Mouse (Mus musculus): ENCODE data around the gene Olfr43. TPM values are rescaled to one million over a fixed set of nuclear protein-coding genes. Genes with fewer than 3 reads are reported as not detected.

Olfr43 gene
- polyA plus RNA-seq (2015; fragmentation: Nextera tagmentation; extraction: Ambion mirVana) = not detected in 2 replicates

GRCm38 (mm10) chr11:74211279-74211678 is at the start of gene Olfr43:
Gene Olfr43 (minus strand): TSS chr11:74211379.
- peaks cover 8% of the 10 kb centered on the region for H3K9me3 ChIP-seq (replicated peaks; ENCODE audit: control insufficient read depth, low read length, poor library complexity, severe bottlenecking)
- no peak within 1 kb of the TSS for H3K4me2 ChIP-seq (ENCODE audit: low read length)
- ATAC-seq = no peak
- H3K4me3 ChIP-seq (ENCODE audit: low read depth, low read length) = no peak within 1 kb of the TSS
- no peaks in the 10 kb centered on the region for H3K27me3 ChIP-seq (ENCODE audit: control insufficient read depth, insufficient read depth, low read depth, low read length)
- no peak within 1 kb of the TSS for H3K27ac ChIP-seq (ENCODE audit: low read length)
- H3K9ac ChIP-seq (ENCODE audit: low read depth, low read length) = no peak within 1 kb of the TSS
- no peaks in the 10 kb centered on the region for H3K4me1 ChIP-seq (ENCODE audit: control insufficient read depth, insufficient read depth, low read length)
- H3K36me3 ChIP-seq (ENCODE audit: control insufficient read depth, insufficient read depth, low read length) = no peaks in the 10 kb centered on the region
- 68% methylated on average over 1 of the region's 1 CpGs for WGBS

DNA sequence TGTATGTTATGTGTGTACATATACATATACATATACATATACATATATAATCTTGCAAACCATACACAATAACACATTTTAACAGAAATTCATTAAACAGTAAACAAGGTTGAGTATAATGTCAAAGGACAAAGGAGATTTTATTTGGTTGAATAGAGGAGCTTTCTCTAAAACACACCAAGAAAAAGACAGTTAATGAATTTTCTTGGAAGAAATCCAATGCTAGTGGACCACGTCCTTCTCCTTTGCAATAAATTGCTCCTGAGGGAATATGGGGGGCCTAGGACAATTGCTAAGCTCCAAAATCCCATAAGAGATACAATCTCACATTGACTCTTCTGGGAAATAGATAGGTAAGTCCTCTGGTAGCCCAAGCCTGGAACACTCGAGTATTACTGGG is 48.3 kb upstream of the Olfr43 start, which contains the start of gene Olfr406:
TSS of gene Olfr406 (plus strand) at position 301 of the 400 bp plus-strand sequence.
- 49% methylated on average over 2 of the region's 2 CpGs for WGBS
- Histone ChIP-seq H3K4me2 (ENCODE audit: low read length) (no peak within 1 kb of the TSS), H3K36me3 (ENCODE audit: control insufficient read depth, insufficient read depth, low read length) (no peaks in the 10 kb centered on the region), H3K4me3 (ENCODE audit: low read depth, low read length) (no peak within 1 kb of the TSS), H3K9ac (ENCODE audit: low read depth, low read length) (no peak within 1 kb of the TSS), H3K27me3 (ENCODE audit: control insufficient read depth, insufficient read depth, low read depth, low read length) (no peaks in the 10 kb centered on the region), H3K9me3 (replicated peaks; ENCODE audit: control insufficient read depth, low read length, poor library complexity, severe bottlenecking) (no peaks in the 10 kb centered on the region; the same call in 1 of the 2 replicates), H3K4me1 (ENCODE audit: control insufficient read depth, insufficient read depth, low read length) (no peaks in the 10 kb centered on the region), H3K27ac (ENCODE audit: low read length) (no peak within 1 kb of the TSS)
- no peak for ATAC-seq

GRCm38 (mm10) chr11:74241201-74241600 is 30.0 kb upstream of the Olfr43 start:
- ATAC-seq = no peak
- H3K4me3 ChIP-seq (ENCODE audit: low read depth, low read length) = no peak overlapping the region
- H3K4me2 ChIP-seq (ENCODE audit: low read length) = no peak overlapping the region
- no peak overlapping the region for H3K9ac ChIP-seq (ENCODE audit: low read depth, low read length)
- no peaks in the 10 kb centered on the region for H3K36me3 ChIP-seq (ENCODE audit: control insufficient read depth, insufficient read depth, low read length)
- H3K27ac ChIP-seq (ENCODE audit: low read length) = no peak overlapping the region
- H3K27me3 ChIP-seq (ENCODE audit: control insufficient read depth, insufficient read depth, low read depth, low read length) = no peaks in the 10 kb centered on the region
- H3K4me1 ChIP-seq (ENCODE audit: control insufficient read depth, insufficient read depth, low read length) = no peaks in the 10 kb centered on the region
- WGBS = 84% methylated on average over 3 of the region's 3 CpGs
- peaks cover 2% of the 10 kb centered on the region; the same call in 1 of the 2 replicates for H3K9me3 ChIP-seq (replicated peaks; ENCODE audit: control insufficient read depth, low read length, poor library complexity, severe bottlenecking)

GRCm38 (mm10) chr11:74185949-74186348 is 25.2 kb downstream of the Olfr43 start, which contains the start of gene Olfr403:
Gene Olfr403 (plus strand): TSS chr11:74186249.
- Histone ChIP-seq H3K9ac (ENCODE audit: low read depth, low read length) (no peak within 1 kb of the TSS), H3K4me1 (ENCODE audit: control insufficient read depth, insufficient read depth, low read length) (no peaks in the 10 kb centered on the region), H3K9me3 (replicated peaks; ENCODE audit: control insufficient read depth, low read length, poor library complexity, severe bottlenecking) (peaks cover 11% of the 10 kb centered on the region), H3K36me3 (ENCODE audit: control insufficient read depth, insufficient read depth, low read length) (no peaks in the 10 kb centered on the region), H3K4me3 (ENCODE audit: low read depth, low read length) (no peak within 1 kb of the TSS), H3K27me3 (ENCODE audit: control insufficient read depth, insufficient read depth, low read depth, low read length) (no peaks in the 10 kb centered on the region), H3K4me2 (ENCODE audit: low read length) (no peak within 1 kb of the TSS), H3K27ac (ENCODE audit: low read length) (no peak within 1 kb of the TSS)
- no peak for ATAC-seq

- 76% methylated on average over 4 of the region's 4 CpGs for WGBS
Measured at GRCm38 (mm10) chr11:74183745-74184144, 27.4 kb downstream of the Olfr43 start.

GRCm38 (mm10) chr11:74183168-74183567 is 28.0 kb downstream of the Olfr43 start:
- no peak overlapping the region for H3K4me3 ChIP-seq (ENCODE audit: low read depth, low read length)
- 84% methylated on average over 4 of the region's 4 CpGs for WGBS

More at GRCm38 (mm10) chr11:74183745-74184144, 27.4 kb downstream of the Olfr43 start:
- no peaks in the 10 kb centered on the region for H3K36me3 ChIP-seq (ENCODE audit: control insufficient read depth, insufficient read depth, low read length)
- no peak for ATAC-seq
- H3K9me3 ChIP-seq (replicated peaks; ENCODE audit: control insufficient read depth, low read length, poor library complexity, severe bottlenecking) = peaks cover 20% of the 10 kb centered on the region
- H3K4me3 ChIP-seq (ENCODE audit: low read depth, low read length) = no peak overlapping the region
- no peaks in the 10 kb centered on the region for H3K4me1 ChIP-seq (ENCODE audit: control insufficient read depth, insufficient read depth, low read length)
- no peak overlapping the region for H3K27ac ChIP-seq (ENCODE audit: low read length)
- no peaks in the 10 kb centered on the region for H3K27me3 ChIP-seq (ENCODE audit: control insufficient read depth, insufficient read depth, low read depth, low read length)
- no peak overlapping the region for H3K4me2 ChIP-seq (ENCODE audit: low read length)
- no peak overlapping the region for H3K9ac ChIP-seq (ENCODE audit: low read depth, low read length)

DNA sequence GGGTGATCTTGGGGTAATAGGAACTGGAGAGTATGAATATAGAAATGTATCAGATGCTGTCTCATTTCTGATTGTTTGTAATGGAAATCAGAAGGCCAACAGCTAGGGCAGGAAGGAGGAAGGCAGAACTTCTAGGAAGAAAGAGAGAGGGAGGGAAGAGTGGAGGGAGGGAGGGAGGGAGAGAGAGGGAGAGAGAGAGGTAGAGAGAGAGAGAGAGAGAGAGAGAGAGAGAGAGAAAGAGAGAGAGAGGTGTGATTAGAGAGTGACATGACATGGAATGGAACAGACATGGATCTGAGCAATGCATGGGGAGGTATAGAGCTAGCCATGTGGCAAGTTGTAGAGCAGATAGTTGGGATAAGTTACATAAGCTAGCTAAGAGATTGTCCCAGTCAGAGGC is 42.4 kb downstream of the Olfr43 start:
- Histone ChIP-seq H3K27ac (ENCODE audit: low read length) (no peak overlapping the region), H3K4me2 (ENCODE audit: low read length) (no peak overlapping the region), H3K4me1 (ENCODE audit: control insufficient read depth, insufficient read depth, low read length) (no peaks in the 10 kb centered on the region), H3K9ac (ENCODE audit: low read depth, low read length) (no peak overlapping the region), H3K27me3 (ENCODE audit: control insufficient read depth, insufficient read depth, low read depth, low read length) (no peaks in the 10 kb centered on the region), H3K36me3 (ENCODE audit: control insufficient read depth, insufficient read depth, low read length) (no peaks in the 10 kb centered on the region), H3K9me3 (replicated peaks; ENCODE audit: control insufficient read depth, low read length, poor library complexity, severe bottlenecking) (no peaks in the 10 kb centered on the region), H3K4me3 (ENCODE audit: low read depth, low read length) (no peak overlapping the region)
- no peak for ATAC-seq

More at GRCm38 (mm10) chr11:74183168-74183567, 28.0 kb downstream of the Olfr43 start:
- Histone ChIP-seq H3K36me3 (ENCODE audit: control insufficient read depth, insufficient read depth, low read length) (no peaks in the 10 kb centered on the region), H3K9ac (ENCODE audit: low read depth, low read length) (no peak overlapping the region), H3K27ac (ENCODE audit: low read length) (no peak overlapping the region), H3K4me2 (ENCODE audit: low read length) (no peak overlapping the region), H3K9me3 (replicated peaks; ENCODE audit: control insufficient read depth, low read length, poor library complexity, severe bottlenecking) (peaks cover 20% of the 10 kb centered on the region), H3K27me3 (ENCODE audit: control insufficient read depth, insufficient read depth, low read depth, low read length) (no peaks in the 10 kb centered on the region), H3K4me1 (ENCODE audit: control insufficient read depth, insufficient read depth, low read length) (no peaks in the 10 kb centered on the region)
- no peak for ATAC-seq

Other genes with a start within 250 kb of the Olfr43 start
- gene Olfr398, start 221.0 kb downstream of the Olfr43 start, polyA plus RNA-seq (2015; fragmentation: Nextera tagmentation; extraction: Ambion mirVana) = not detected in 2 replicates
- gene Olfr139, start 154.8 kb downstream of the Olfr43 start, polyA plus RNA-seq (2015; fragmentation: Nextera tagmentation; extraction: Ambion mirVana) = not detected in 2 replicates
- gene Olfr399, start 154.8 kb downstream of the Olfr43 start, polyA plus RNA-seq (2015; fragmentation: Nextera tagmentation; extraction: Ambion mirVana) = not detected in 2 replicates
- gene Zfp616, start 141.4 kb downstream of the Olfr43 start, polyA plus RNA-seq (2015; fragmentation: Nextera tagmentation; extraction: Ambion mirVana) = not detected in 2 replicates
- not detected in 2 replicates for gene Olfr401, start 97.7 kb downstream of the Olfr43 start, polyA plus RNA-seq (2015; fragmentation: Nextera tagmentation; extraction: Ambion mirVana)
- not detected in 2 replicates for gene Olfr402, start 57.9 kb downstream of the Olfr43 start, polyA plus RNA-seq (2015; fragmentation: Nextera tagmentation; extraction: Ambion mirVana)
- gene Olfr403, start 25.1 kb downstream of the Olfr43 start, polyA plus RNA-seq (2015; fragmentation: Nextera tagmentation; extraction: Ambion mirVana) = not detected in 2 replicates
- not detected in 2 replicates for gene Olfr406, start 48.4 kb upstream of the Olfr43 start, polyA plus RNA-seq (2015; fragmentation: Nextera tagmentation; extraction: Ambion mirVana)
- not detected in 2 replicates for gene Olfr59, start 72.4 kb upstream of the Olfr43 start, polyA plus RNA-seq (2015; fragmentation: Nextera tagmentation; extraction: Ambion mirVana)
- not detected in 2 replicates for gene Olfr410, start 126.7 kb upstream of the Olfr43 start, polyA plus RNA-seq (2015; fragmentation: Nextera tagmentation; extraction: Ambion mirVana)
- gene Olfr411, start 141.3 kb upstream of the Olfr43 start, polyA plus RNA-seq (2015; fragmentation: Nextera tagmentation; extraction: Ambion mirVana) = not detected in 2 replicates
- gene Olfr412, start 150.7 kb upstream of the Olfr43 start, polyA plus RNA-seq (2015; fragmentation: Nextera tagmentation; extraction: Ambion mirVana) = not detected in 2 replicates

All from midbrain, embryonic 16.5 days (tissue).